Mouse (Mus musculus): ENCODE measurements at regions not wholly inside any gene's neighbourhood (a gene's known extent, or its start where the extent isn't known, plus 50 kb on each side); places are given as distances from the start of the nearest gene placed in this dataset.

GRCm38 (mm10) chr10:66882825-66883224 lies 213.1 kb upstream of the Jmjd1c start:
- Histone ChIP-seq H3K9me3 (ENCODE audit: control insufficient read depth, low read length) (no peaks in the 10 kb centered on the region), H3K27me3 (ENCODE audit: control insufficient read depth, insufficient read depth, low read length) (no peaks in the 10 kb centered on the region), H3K36me3 (replicated peaks; ENCODE audit: control insufficient read depth, insufficient read depth, low read depth) (no peaks in the 10 kb centered on the region), H3K4me3 (ENCODE audit: insufficient read depth in 1 of 2, low read depth in 2 of 2, low read length in 2 of 2) (no peak overlapping the region), H3K4me2 (ENCODE audit: low read depth) (no peak overlapping the region), H3K27ac (no peak overlapping the region), H3K9ac (replicated peaks) (no peak overlapping the region), H3K4me1 (replicated peaks; ENCODE audit: control insufficient read depth in 2 of 2, insufficient read depth in 2 of 2, low read length in 1 of 2) (no peaks in the 10 kb centered on the region)
- WGBS (ENCODE audit: insufficient replicate concordance) = 62% methylated on average over 5 of the region's 5 CpGs
- no peak for ATAC-seq (ENCODE audit: insufficient read depth)
- DNase-seq (ENCODE audit: low read depth in 3 of 3, low spot score in 3 of 3) = no peak
- TF ChIP-seq EP300 (IDR thresholded peaks at IDR 0.05; ENCODE audit: low read depth) (no peak), CTCF (IDR thresholded peaks at IDR 0.05; ENCODE audit: low read depth) (no peak)

GRCm38 (mm10) chr10:66885575-66885974 lies 210.3 kb upstream of the Jmjd1c start:
- Histone ChIP-seq H3K27ac (no peak overlapping the region), H3K36me3 (replicated peaks; ENCODE audit: control insufficient read depth, insufficient read depth, low read depth) (no peaks in the 10 kb centered on the region), H3K4me1 (replicated peaks; ENCODE audit: control insufficient read depth in 2 of 2, insufficient read depth in 2 of 2, low read length in 1 of 2) (no peaks in the 10 kb centered on the region), H3K9me3 (ENCODE audit: control insufficient read depth, low read length) (no peaks in the 10 kb centered on the region), H3K9ac (replicated peaks) (no peak overlapping the region), H3K4me3 (ENCODE audit: insufficient read depth in 1 of 2, low read depth in 2 of 2, low read length in 2 of 2) (no peak overlapping the region), H3K4me2 (ENCODE audit: low read depth) (no peak overlapping the region), H3K27me3 (ENCODE audit: control insufficient read depth, insufficient read depth, low read length) (no peaks in the 10 kb centered on the region)
- TF ChIP-seq CTCF (IDR thresholded peaks at IDR 0.05; ENCODE audit: low read depth) = no peak
- no peak for TF ChIP-seq EP300 (IDR thresholded peaks at IDR 0.05; ENCODE audit: low read depth)
- no peak for DNase-seq (ENCODE audit: low read depth in 3 of 3, low spot score in 3 of 3)
- no peak for ATAC-seq (ENCODE audit: insufficient read depth)
- 61% methylated on average over 5 of the region's 5 CpGs for WGBS (ENCODE audit: insufficient replicate concordance)

GRCm38 (mm10) chr10:66889786-66890555 lies 206.0 kb upstream of the Jmjd1c start:
- Histone ChIP-seq H3K9me3 (ENCODE audit: control insufficient read depth, low read length) (no peaks in the 10 kb centered on the region), H3K4me3 (ENCODE audit: insufficient read depth in 1 of 2, low read depth in 2 of 2, low read length in 2 of 2) (no peak overlapping the region), H3K27ac (no peak overlapping the region), H3K9ac (replicated peaks) (no peak overlapping the region), H3K36me3 (replicated peaks; ENCODE audit: control insufficient read depth, insufficient read depth, low read depth) (no peaks in the 10 kb centered on the region), H3K27me3 (ENCODE audit: control insufficient read depth, insufficient read depth, low read length) (no peaks in the 10 kb centered on the region), H3K4me1 (replicated peaks; ENCODE audit: control insufficient read depth in 2 of 2, insufficient read depth in 2 of 2, low read length in 1 of 2) (no peaks in the 10 kb centered on the region), H3K4me2 (ENCODE audit: low read depth) (no peak overlapping the region)
- WGBS (ENCODE audit: insufficient replicate concordance) = 63% methylated on average over 12 of the region's 12 CpGs
- no peak for TF ChIP-seq EP300 (IDR thresholded peaks at IDR 0.05; ENCODE audit: low read depth)
- no peak for TF ChIP-seq CTCF (IDR thresholded peaks at IDR 0.05; ENCODE audit: low read depth)
- DNase-seq (ENCODE audit: low read depth in 3 of 3, low spot score in 3 of 3) = no peak
- ATAC-seq (ENCODE audit: insufficient read depth) = no peak

GRCm38 (mm10) chr10:66891811-66892210 lies 204.1 kb upstream of the Jmjd1c start:
- ATAC-seq (ENCODE audit: insufficient read depth) = no peak
- 60% methylated on average over 1 of the region's 1 CpGs for WGBS (ENCODE audit: insufficient replicate concordance)

GRCm38 (mm10) chr10:66893836-66894235 lies 202.1 kb upstream of the Jmjd1c start:
- Histone ChIP-seq H3K36me3 (replicated peaks; ENCODE audit: control insufficient read depth, insufficient read depth, low read depth) (no peaks in the 10 kb centered on the region), H3K27me3 (ENCODE audit: control insufficient read depth, insufficient read depth, low read length) (no peaks in the 10 kb centered on the region), H3K9me3 (ENCODE audit: control insufficient read depth, low read length) (no peaks in the 10 kb centered on the region), H3K27ac (no peak overlapping the region), H3K4me3 (ENCODE audit: insufficient read depth in 1 of 2, low read depth in 2 of 2, low read length in 2 of 2) (no peak overlapping the region), H3K4me1 (replicated peaks; ENCODE audit: control insufficient read depth in 2 of 2, insufficient read depth in 2 of 2, low read length in 1 of 2) (0 out of 4 replicates have a peak, but pooled peaks cover 0 to 1% of the 10 kb centered on the region in 2 experiments), H3K9ac (replicated peaks) (no peak overlapping the region), H3K4me2 (ENCODE audit: low read depth) (no peak overlapping the region)
- TF ChIP-seq EP300 (IDR thresholded peaks at IDR 0.05; ENCODE audit: low read depth) = no peak
- no peak for TF ChIP-seq CTCF (IDR thresholded peaks at IDR 0.05; ENCODE audit: low read depth)
- ATAC-seq (ENCODE audit: insufficient read depth) (no peak), DNase-seq (ENCODE audit: low read depth in 3 of 3, low spot score in 3 of 3) (no peak)
- 68% methylated on average over 14 of the region's 14 CpGs for WGBS (ENCODE audit: insufficient replicate concordance)

More at GRCm38 (mm10) chr10:66891811-66892210, 204.1 kb upstream of the Jmjd1c start:
- no peaks in the 10 kb centered on the region for H3K27me3 ChIP-seq (ENCODE audit: control insufficient read depth, insufficient read depth, low read length)
- no peak overlapping the region for H3K27ac ChIP-seq
- H3K4me3 ChIP-seq (ENCODE audit: insufficient read depth in 1 of 2, low read depth in 2 of 2, low read length in 2 of 2) = no peak overlapping the region
- no peak for DNase-seq (ENCODE audit: low read depth in 3 of 3, low spot score in 3 of 3)
- H3K36me3 ChIP-seq (replicated peaks; ENCODE audit: control insufficient read depth, insufficient read depth, low read depth) = no peaks in the 10 kb centered on the region
- no peaks in the 10 kb centered on the region for H3K9me3 ChIP-seq (ENCODE audit: control insufficient read depth, low read length)
- no peak for TF ChIP-seq EP300 (IDR thresholded peaks at IDR 0.05; ENCODE audit: low read depth)
- TF ChIP-seq CTCF (IDR thresholded peaks at IDR 0.05; ENCODE audit: low read depth) = no peak
- H3K9ac ChIP-seq (replicated peaks) = no peak overlapping the region
- no peak overlapping the region for H3K4me2 ChIP-seq (ENCODE audit: low read depth)
- no peaks in the 10 kb centered on the region for H3K4me1 ChIP-seq (replicated peaks; ENCODE audit: control insufficient read depth in 2 of 2, insufficient read depth in 2 of 2, low read length in 1 of 2)

All from liver, embryonic 14.5 days (tissue).